Mouse (Mus musculus): Measurements from ENCODE around the gene E2f3.

Gene E2f3

DNA sequence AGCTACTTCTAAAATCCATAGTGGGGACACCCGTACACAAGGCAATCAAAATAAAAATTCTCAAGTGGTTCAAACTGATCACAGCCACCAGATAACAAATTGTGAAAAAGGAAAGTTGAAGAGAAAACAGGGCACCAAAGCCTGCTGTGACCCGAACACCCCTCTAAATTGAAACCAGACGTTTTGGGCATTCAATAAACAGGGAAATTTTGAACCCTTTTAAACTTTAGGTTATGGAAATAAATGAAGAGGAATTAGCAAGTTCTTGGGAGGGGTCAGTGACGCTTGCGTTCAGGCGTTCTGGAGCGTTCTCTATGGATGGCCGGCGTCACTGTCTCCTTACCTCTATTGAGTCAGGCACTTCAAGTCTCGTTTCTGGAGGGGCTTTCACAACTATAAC lies 72.8 kb downstream of the E2f3 start:
- DNase-seq, result no peak

DNA sequence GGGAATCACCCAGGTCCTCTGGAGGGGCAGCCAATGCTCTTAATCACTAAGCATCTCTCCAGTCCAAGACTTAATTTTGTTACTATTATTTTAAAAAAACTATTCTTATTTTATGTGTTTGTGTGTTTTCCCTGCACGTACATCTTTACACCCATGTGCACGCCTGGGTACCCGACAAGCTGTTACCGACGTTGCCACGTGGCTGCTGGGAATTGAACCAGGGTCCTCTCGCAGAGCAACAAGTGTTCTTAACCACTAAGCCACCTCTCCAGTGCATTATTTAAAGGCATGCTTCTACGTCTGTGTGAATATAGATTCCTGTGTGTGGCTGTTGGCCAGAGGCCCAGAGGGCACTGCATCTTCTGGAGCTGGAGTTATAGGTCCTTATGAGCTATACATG lies 73.6 kb downstream of the E2f3 start:
- no peak for DNase-seq

DNA sequence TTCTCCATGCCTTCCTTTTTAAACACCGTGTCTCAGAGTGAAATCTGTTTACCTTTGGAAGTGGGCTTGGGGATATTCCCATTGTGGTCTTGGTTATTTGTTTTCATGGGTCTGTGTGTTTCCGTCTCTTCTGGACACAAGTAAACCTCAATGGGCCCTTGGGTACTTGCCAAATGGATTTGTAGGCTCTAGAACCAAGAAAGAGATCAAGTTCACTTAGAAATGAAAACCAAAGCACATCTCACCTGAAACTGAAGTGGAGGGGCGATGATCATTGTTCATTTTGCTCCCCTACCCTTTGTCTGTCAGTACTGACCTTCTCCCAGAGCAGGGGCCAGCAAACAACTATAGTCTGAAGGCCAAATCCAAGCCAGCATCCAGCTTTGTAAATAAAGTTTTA lies 74.7 kb downstream of the E2f3 start:
- no peak for DNase-seq

DNA sequence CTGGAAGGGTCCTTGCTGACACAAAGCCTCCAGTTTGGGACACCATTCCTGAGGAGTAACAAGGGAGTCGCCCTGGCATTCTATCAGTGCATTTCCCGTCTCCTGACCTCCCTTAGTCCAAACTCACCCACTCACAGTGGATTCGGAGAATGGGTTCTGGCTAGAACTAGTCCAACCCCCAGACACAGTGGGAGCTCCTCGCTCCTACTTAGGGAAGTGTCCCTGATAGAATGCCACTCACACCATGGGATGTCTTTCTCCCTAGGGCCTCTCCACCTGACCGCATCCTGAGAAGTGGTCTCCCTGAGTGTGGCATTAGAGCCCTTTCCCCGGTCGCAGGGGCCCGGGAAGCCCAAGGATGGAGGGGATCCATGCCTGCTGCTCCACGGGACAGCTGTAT lies 77.4 kb downstream of the E2f3 start:
- no peak for DNase-seq

DNA sequence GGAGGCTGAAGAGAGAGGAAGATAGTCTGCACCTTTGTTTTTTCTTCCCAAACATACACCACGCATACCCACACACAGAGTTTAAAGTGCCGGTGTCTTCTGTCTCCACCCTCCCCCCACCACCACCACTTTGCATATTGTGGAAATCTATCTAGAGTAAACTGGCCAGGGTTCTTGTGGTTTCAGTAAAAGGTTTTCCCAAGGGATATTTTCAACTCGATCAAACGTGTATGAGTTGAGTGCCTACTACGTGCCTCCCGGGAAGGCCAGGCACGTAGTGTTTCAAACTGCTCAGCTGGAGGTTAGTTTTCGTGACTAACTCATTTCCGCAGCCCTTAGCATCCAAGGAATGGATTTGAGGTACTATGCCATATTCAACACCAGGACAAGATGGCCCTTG lies 77.9 kb downstream of the E2f3 start:
- no peak for DNase-seq

DNA sequence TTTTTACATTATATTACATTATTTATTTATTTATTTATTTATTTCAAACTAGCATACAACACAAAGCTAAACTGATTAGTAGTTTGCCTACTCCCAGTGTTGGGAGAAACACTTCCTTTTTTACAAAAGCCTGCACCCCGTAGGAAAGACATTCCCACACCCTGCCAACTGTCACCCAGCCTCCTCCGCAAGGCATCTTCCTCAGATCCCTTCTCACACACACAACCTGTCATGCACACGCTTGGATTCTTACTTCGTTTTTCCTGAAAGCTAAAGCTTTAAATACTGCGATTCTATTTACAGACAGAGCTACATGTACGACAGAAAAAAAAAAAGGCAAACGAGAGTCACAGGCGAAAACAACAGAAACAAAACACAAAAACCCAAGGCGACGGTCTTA lies 79.1 kb downstream of the E2f3 start:
- no peak for DNase-seq

DNA sequence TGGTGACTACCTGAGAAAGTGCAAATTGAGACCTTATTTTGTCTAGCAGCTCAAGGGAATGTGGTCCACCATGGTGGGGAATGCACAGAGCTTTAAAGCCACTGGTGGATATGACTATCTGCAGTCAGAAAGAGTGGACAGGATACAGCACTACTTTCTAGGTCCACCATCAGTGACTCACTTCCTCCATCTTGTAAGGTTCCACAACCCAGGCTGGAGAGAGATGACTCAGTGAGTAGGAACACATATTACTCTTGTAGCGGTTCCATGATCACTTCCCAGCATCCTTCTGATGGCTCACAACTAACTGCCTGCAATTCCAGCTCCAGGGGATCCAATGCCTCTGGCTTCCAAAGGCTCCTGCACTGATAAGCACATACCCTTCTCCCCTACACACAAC lies 82.5 kb downstream of the E2f3 start:
- no peak for DNase-seq

DNA sequence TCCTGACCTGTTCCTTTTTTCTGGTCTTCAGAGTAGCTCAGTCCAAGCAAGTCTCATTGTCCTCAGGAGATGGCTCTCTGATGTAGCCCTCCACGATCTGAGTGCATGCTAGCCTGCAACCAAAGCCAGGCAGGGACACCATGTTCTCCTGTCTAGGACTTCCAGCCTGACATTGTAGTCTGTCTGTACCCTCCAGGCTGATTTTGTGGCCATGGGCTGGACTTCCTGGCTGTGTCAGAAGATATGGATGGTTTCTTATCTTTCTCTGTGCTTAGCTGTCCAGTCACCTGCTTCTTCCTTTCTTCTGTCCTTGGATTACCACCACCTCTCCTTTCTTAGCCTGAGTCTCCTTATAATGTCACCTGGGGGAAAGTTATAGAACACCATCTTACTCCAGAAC lies 83.2 kb downstream of the E2f3 start:
- no peak for DNase-seq

DNA sequence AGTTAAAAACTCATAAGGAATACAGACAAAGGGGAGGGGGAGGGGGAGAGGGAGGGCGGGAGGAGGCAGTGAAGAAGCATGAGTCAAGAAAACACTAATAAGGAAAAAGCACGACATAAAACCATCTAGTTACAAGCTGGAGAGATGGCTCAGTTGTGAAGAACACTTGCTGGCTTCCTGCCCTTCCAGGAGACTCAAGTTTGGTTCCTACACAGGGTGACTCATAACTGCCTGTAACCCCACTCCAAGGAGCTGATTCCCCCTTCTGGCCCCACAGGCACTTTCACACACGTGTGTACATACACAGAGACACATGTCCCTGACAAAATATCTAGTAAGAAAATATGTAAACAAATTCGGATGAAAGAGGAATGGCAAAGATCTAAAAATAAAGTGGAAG lies 84.2 kb downstream of the E2f3 start:
- DNase-seq, result no peak

DNA sequence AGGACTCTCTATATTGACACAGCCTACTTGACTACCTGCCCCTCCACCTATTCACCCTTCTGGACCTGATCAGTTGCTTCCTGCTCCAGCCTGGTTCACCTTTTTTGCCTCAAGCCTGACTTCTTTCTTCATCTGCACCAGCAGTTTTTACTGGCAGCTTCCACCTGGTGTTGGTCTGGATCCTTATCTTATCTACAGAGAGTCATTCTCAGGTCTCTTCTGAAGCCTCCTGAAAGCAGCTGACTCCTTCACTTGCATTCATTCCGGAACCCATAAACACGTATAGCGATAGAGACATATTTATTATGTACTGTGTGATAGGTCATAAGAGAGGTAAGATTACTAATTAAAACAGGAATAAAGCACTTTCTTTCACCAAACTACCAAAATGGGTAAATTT lies 119.1 kb downstream of the E2f3 start:
- no peak for DNase-seq

DNA sequence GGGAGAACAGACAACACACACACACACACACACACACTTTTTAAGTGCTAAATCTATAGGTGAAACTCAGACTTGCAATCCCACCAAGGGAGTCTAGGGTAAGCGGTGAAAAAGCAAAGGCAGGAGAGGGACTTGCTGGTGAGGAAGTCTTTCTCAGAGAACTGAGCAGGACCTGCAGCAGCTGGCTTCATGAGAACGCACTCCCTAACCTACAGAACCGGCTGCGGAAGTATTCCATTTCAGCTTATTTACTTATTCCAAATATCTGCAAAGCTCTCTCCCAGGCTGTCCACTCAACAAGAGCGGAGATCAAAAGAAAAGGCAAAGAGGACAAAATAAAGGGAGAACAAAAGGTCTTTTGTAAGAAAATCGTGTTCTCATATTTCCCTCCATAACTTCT lies 121.5 kb downstream of the E2f3 start:
- DNase-seq, result no peak

DNA sequence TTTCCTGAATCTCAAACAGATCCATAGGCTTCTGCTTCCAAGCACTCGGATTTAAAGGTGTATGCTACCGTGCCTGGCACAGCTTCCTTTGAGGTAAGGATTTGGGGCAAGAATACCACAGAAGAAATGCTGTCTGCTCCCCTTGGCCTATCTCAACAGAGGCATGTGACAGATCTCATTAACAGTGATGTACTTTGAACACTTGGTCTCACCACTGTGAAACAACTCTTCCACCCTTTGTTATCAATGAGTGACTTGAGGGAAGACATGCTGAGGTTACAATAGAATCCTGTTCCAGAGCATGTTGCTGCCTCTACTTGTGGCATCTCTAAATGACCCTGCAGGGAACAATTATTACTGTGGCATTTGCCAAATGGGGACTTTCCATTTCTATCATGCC lies 125.8 kb downstream of the E2f3 start:
- no peak for DNase-seq

DNA sequence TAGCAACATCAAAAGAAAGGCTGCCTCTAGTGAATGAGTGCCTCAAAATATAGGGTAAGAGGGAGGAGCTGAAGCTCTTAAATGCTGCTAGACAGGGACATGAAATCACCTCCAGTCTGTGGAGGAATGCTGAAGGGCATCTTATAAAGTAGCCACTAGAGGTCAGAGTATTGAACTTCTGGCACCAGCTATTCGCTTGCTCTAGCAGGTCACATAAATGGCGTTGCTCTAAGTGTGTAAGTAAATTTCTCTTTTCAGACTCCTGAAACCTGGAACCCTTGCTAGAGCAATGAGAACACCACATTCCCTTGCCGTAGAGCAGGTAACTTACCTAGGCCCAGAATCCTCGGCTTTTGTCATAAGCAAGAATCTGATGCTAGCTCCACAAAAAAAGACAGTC lies 128.4 kb downstream of the E2f3 start:
- peak; percentile 71 for DNase-seq
